Mouse (Mus musculus) embryonic fibroblast, embryonic 13.5 days (primary cell): ENCODE measurements around the gene Rsu1. TPM values are rescaled to one million over a fixed set of nuclear protein-coding genes. Genes with fewer than 3 reads are reported as not detected.

Experiments
- H3K27ac ChIP-seq: 2 replicates; pipeline ENCODE4 v1.5.1; 2012; ENCODE audit warnings: low read length, control low read depth, inconsistent platforms; ENCODE audit not compliant: insufficient read depth
- H3K4me1 ChIP-seq: 2 replicates; pipeline ENCODE4 v1.6.1; 2011; ENCODE audit warnings: low read length; ENCODE audit not compliant: control insufficient read depth, insufficient read depth
- H3K4me3 ChIP-seq: 2 replicates; pipeline ENCODE4 v1.5.1; 2011; ENCODE audit warnings: mild to moderate bottlenecking, control low read depth, low read length; ENCODE audit not compliant: insufficient read depth
- CTCF ChIP-seq: IDR thresholded peaks from 2 replicates; pipeline ENCODE4 v1.5.1; 2011; ENCODE audit warnings: mild to moderate bottlenecking, control low read depth, low read length, moderate library complexity, borderline replicate concordance; ENCODE audit not compliant: insufficient read depth
- POLR2A ChIP-seq: IDR thresholded peaks from 2 replicates; pipeline ENCODE4 v1.6.1; 2011; ENCODE audit warnings: low read depth, mild to moderate bottlenecking, control low read depth, low read length, moderate library complexity
- polyA plus RNA-seq: library from polyadenylated mRNA; stranded (reverse); fragments of >200 nt; gene quantifications from 2 replicates; pipeline ENCODE4 v1.2.4, GENCODE M21; 2011; ENCODE audit warnings: low read depth; ENCODE audit not compliant: missing spikeins, insufficient read length

Gene Rsu1
- polyA plus RNA-seq, 1 experiment = 235 TPM

GRCm38 (mm10) chr2:13268681-13269293 lies 2.4 kb downstream of the Rsu1 start:
- peaks cover 2% of the 10 kb centered on the region; the same call in 1 of the 2 replicates for H3K4me1 ChIP-seq

GRCm38 (mm10) chr2:13264875-13265274 lies 6.3 kb downstream of the Rsu1 start:
- H3K4me3 ChIP-seq = no peak overlapping the region
- peaks cover 2% of the 10 kb centered on the region; the same call in 1 of the 2 replicates for H3K4me1 ChIP-seq
- 0 out of 2 replicates have a peak, but pooled peaks have one; percentile 10 for TF ChIP-seq CTCF
- no peak for TF ChIP-seq POLR2A

More at GRCm38 (mm10) chr2:13268681-13269293, 2.4 kb downstream of the Rsu1 start:
- Histone ChIP-seq H3K27ac (no peak overlapping the region), H3K4me3 (no peak overlapping the region)
- TF ChIP-seq CTCF (no peak), POLR2A (no peak)

GRCm38 (mm10) chr2:13263150-13263549 lies 8.1 kb downstream of the Rsu1 start:
- Histone ChIP-seq H3K4me3 (no peak overlapping the region), H3K4me1 (no peaks in the 10 kb centered on the region; the same call in 1 of the 2 replicates), H3K27ac (no peak overlapping the region)
- TF ChIP-seq CTCF (no peak), POLR2A (no peak)

More at GRCm38 (mm10) chr2:13264875-13265274, 6.3 kb downstream of the Rsu1 start:
- H3K27ac ChIP-seq = no peak overlapping the region

- H3K4me1 ChIP-seq = no peaks in the 10 kb centered on the region
- no peak overlapping the region for H3K4me3 ChIP-seq
- no peak for TF ChIP-seq POLR2A
- TF ChIP-seq CTCF = no peak
- no peak overlapping the region for H3K27ac ChIP-seq
Observed at GRCm38 (mm10) chr2:13258606-13259005, 12.6 kb downstream of the Rsu1 start.

- Histone ChIP-seq H3K4me1 (peaks cover 4% of the 10 kb centered on the region; the same call in 1 of the 2 replicates), H3K27ac (no peak overlapping the region), H3K4me3 (no peak overlapping the region)
- TF ChIP-seq CTCF = no peak
- TF ChIP-seq POLR2A = no peak
Observed at GRCm38 (mm10) chr2:13240711-13241110, 30.5 kb downstream of the Rsu1 start.

- no peak for TF ChIP-seq POLR2A
- no peak for TF ChIP-seq CTCF
- Histone ChIP-seq H3K27ac (no peak overlapping the region), H3K4me3 (no peak overlapping the region), H3K4me1 (peaks cover 11% of the 10 kb centered on the region)
Observed at GRCm38 (mm10) chr2:13237140-13237901, 33.9 kb downstream of the Rsu1 start.

GRCm38 (mm10) chr2:13235696-13236095 lies 35.5 kb downstream of the Rsu1 start:
- no peak overlapping the region for H3K4me3 ChIP-seq
- TF ChIP-seq CTCF = no peak
- TF ChIP-seq POLR2A = no peak
- H3K27ac ChIP-seq = no peak overlapping the region
- H3K4me1 ChIP-seq = peaks cover 11% of the 10 kb centered on the region

- no peak for TF ChIP-seq CTCF
- no peak for TF ChIP-seq POLR2A
- H3K4me3 ChIP-seq = no peak overlapping the region
- peaks cover 7% of the 10 kb centered on the region for H3K4me1 ChIP-seq
- no peak overlapping the region for H3K27ac ChIP-seq
Observed at GRCm38 (mm10) chr2:13234796-13235195, 36.4 kb downstream of the Rsu1 start.

GRCm38 (mm10) chr2:13233902-13234301 lies 37.3 kb downstream of the Rsu1 start:
- Histone ChIP-seq H3K4me1 (peaks cover 7% of the 10 kb centered on the region), H3K27ac (no peak overlapping the region), H3K4me3 (no peak overlapping the region)
- no peak for TF ChIP-seq POLR2A
- TF ChIP-seq CTCF = no peak
